Mouse (Mus musculus): ENCODE measurements around the gene Serpina3m. TPM values are rescaled to one million over a fixed set of nuclear protein-coding genes. Genes with fewer than 3 reads are reported as not detected.
"Not testable (repeated sequence)": the region's sequence is repeated elsewhere in the genome, so short reads cannot be mapped to it uniquely, and the experiment has no call there.

Gene Serpina3m
- polyA plus RNA-seq, 1 experiment from 2014 or later = not detected

- no peak for ATAC-seq (ENCODE audit: insufficient read depth)
- H3K27ac ChIP-seq (ENCODE audit: low read depth) = no peak overlapping the region
Measured at GRCm38 (mm10) chr12:104379856-104380255, 41.6 kb downstream of the Serpina3m start.

GRCm38 (mm10) chr12:104381071-104381604 is 42.9 kb downstream of the Serpina3m start:
- not testable (repeated sequence) for ATAC-seq (ENCODE audit: insufficient read depth); H3K36me3 ChIP-seq (ENCODE audit: insufficient read depth); H3K4me1 ChIP-seq (ENCODE audit: insufficient read depth); H3K4me2 ChIP-seq; H3K27ac ChIP-seq (ENCODE audit: low read depth); DNase-seq; H3K9ac ChIP-seq; H3K4me3 ChIP-seq (ENCODE audit: low read depth, low read length); H3K9me3 ChIP-seq (ENCODE audit: low read depth, low read length); H3K27me3 ChIP-seq (ENCODE audit: insufficient read depth, low read length)
- 87% methylated on average over 8 of the region's 8 CpGs for WGBS

More at GRCm38 (mm10) chr12:104379856-104380255, 41.6 kb downstream of the Serpina3m start:
- H3K36me3 ChIP-seq (ENCODE audit: insufficient read depth) = no peaks in the 10 kb centered on the region
- H3K4me3 ChIP-seq (ENCODE audit: low read depth, low read length) = no peak overlapping the region
- no peaks in the 10 kb centered on the region for H3K4me1 ChIP-seq (ENCODE audit: insufficient read depth)
- no peak overlapping the region for H3K9ac ChIP-seq
- H3K27me3 ChIP-seq (ENCODE audit: insufficient read depth, low read length) = no peaks in the 10 kb centered on the region
- H3K4me2 ChIP-seq = no peak overlapping the region
- TF ChIP-seq CTCF (IDR thresholded peaks at IDR 0.05; ENCODE audit: low read depth) = no peak
- DNase-seq = no peak
- no peaks in the 10 kb centered on the region for H3K9me3 ChIP-seq (ENCODE audit: low read depth, low read length)
- WGBS = 92% methylated on average over 11 of the region's 11 CpGs

GRCm38 (mm10) chr12:104385987-104386386 is 47.7 kb downstream of the Serpina3m start:
- not testable (repeated sequence) for H3K4me2 ChIP-seq; ATAC-seq (ENCODE audit: insufficient read depth); H3K4me3 ChIP-seq (ENCODE audit: low read depth, low read length); H3K36me3 ChIP-seq (ENCODE audit: insufficient read depth); H3K9ac ChIP-seq; H3K9me3 ChIP-seq (ENCODE audit: low read depth, low read length); DNase-seq; H3K4me1 ChIP-seq (ENCODE audit: insufficient read depth); H3K27ac ChIP-seq (ENCODE audit: low read depth); H3K27me3 ChIP-seq (ENCODE audit: insufficient read depth, low read length)

DNA sequence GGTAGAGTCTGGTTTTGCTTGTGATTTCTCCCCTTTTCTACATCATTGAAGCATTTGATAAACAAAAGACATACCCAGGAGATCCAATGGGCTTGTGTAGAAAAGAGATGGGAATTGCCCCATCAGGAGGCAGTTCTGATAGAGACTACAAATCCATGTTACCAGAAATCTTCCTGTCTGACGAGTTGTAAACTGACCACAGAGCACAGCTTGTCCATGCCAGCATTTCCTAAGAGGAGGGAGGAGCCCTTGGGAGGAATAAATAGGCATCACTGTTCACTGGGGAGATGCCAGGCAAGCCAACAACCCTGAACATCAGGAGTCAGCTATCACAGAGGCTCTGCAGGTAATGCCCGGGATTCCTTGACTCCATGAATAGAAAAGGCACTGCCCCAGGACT is 48.6 kb downstream of the Serpina3m start:
- H3K36me3 ChIP-seq (ENCODE audit: insufficient read depth); H3K4me2 ChIP-seq; H3K9ac ChIP-seq; H3K4me1 ChIP-seq (ENCODE audit: insufficient read depth); H3K27me3 ChIP-seq (ENCODE audit: insufficient read depth, low read length); H3K9me3 ChIP-seq (ENCODE audit: low read depth, low read length); DNase-seq; H3K27ac ChIP-seq (ENCODE audit: low read depth); ATAC-seq (ENCODE audit: insufficient read depth); H3K4me3 ChIP-seq (ENCODE audit: low read depth, low read length): not testable (repeated sequence)
- 48% methylated on average over 2 of the region's 2 CpGs for WGBS

GRCm38 (mm10) chr12:104388477-104388876 is 50.2 kb downstream of the Serpina3m start:
- TF ChIP-seq CTCF (IDR thresholded peaks at IDR 0.05; ENCODE audit: low read depth) = no peak
- H3K27ac ChIP-seq (ENCODE audit: low read depth) = no peak overlapping the region
- no peaks in the 10 kb centered on the region for H3K36me3 ChIP-seq (ENCODE audit: insufficient read depth)
- H3K9ac ChIP-seq = no peak overlapping the region
- no peaks in the 10 kb centered on the region for H3K9me3 ChIP-seq (ENCODE audit: low read depth, low read length)
- no peak for ATAC-seq (ENCODE audit: insufficient read depth)
- H3K4me1 ChIP-seq (ENCODE audit: insufficient read depth) = no peaks in the 10 kb centered on the region
- H3K4me3 ChIP-seq (ENCODE audit: low read depth, low read length) = no peak overlapping the region
- no peak overlapping the region for H3K4me2 ChIP-seq
- no peak for DNase-seq
- no peaks in the 10 kb centered on the region for H3K27me3 ChIP-seq (ENCODE audit: insufficient read depth, low read length)

DNA sequence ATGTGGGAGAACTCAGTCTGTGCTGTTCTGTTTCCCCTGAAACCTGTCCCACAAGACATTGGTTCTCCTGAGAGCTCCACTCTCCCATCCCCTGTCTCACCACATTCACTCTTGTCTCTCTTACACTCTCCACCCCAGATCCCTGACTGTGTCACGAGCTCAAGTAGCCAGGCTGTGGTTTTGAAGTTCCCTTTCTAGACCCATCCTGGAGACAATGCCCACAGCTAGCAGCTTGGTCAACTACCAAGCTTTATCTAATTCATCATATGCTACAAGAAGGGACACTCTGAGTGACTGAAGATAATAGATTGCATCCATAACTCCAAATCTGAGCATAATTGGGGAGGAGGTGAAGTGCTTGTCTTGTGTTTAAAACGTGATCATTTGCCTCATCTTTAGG is 52.8 kb downstream of the Serpina3m start:
- not testable (repeated sequence) for H3K27me3 ChIP-seq (ENCODE audit: insufficient read depth, low read length); H3K4me1 ChIP-seq (ENCODE audit: insufficient read depth); H3K4me3 ChIP-seq (ENCODE audit: low read depth, low read length); H3K9ac ChIP-seq; DNase-seq; H3K9me3 ChIP-seq (ENCODE audit: low read depth, low read length); H3K36me3 ChIP-seq (ENCODE audit: insufficient read depth); H3K4me2 ChIP-seq; H3K27ac ChIP-seq (ENCODE audit: low read depth); ATAC-seq (ENCODE audit: insufficient read depth)
- 51% methylated on average over 2 of the region's 2 CpGs for WGBS

GRCm38 (mm10) chr12:104403968-104404367 is 65.7 kb downstream of the Serpina3m start:
- no peak overlapping the region for H3K4me2 ChIP-seq
- no peak overlapping the region for H3K9ac ChIP-seq
- H3K36me3 ChIP-seq (ENCODE audit: insufficient read depth) = no peaks in the 10 kb centered on the region
- no peaks in the 10 kb centered on the region for H3K9me3 ChIP-seq (ENCODE audit: low read depth, low read length)
- ATAC-seq (ENCODE audit: insufficient read depth) = no peak
- no peaks in the 10 kb centered on the region for H3K4me1 ChIP-seq (ENCODE audit: insufficient read depth)
- WGBS = 61% methylated on average over 5 of the region's 5 CpGs
- no peak overlapping the region for H3K27ac ChIP-seq (ENCODE audit: low read depth)
- no peak overlapping the region for H3K4me3 ChIP-seq (ENCODE audit: low read depth, low read length)
- no peaks in the 10 kb centered on the region for H3K27me3 ChIP-seq (ENCODE audit: insufficient read depth, low read length)
- no peak for DNase-seq
- TF ChIP-seq CTCF (IDR thresholded peaks at IDR 0.05; ENCODE audit: low read depth) = no peak

GRCm38 (mm10) chr12:104406454-104406885 is 68.2 kb downstream of the Serpina3m start, which contains the start of gene Serpina3n:
Gene Serpina3n (plus strand): TSS chr12:104406729.
- Histone ChIP-seq H3K4me3 (ENCODE audit: low read depth, low read length) (no peak within 1 kb of the TSS), H3K27ac (ENCODE audit: low read depth) (no peak within 1 kb of the TSS), H3K4me2 (no peak within 1 kb of the TSS), H3K27me3 (ENCODE audit: insufficient read depth, low read length) (no peaks in the 10 kb centered on the region), H3K9ac (no peak within 1 kb of the TSS), H3K4me1 (ENCODE audit: insufficient read depth) (no peaks in the 10 kb centered on the region), H3K9me3 (ENCODE audit: low read depth, low read length) (no peaks in the 10 kb centered on the region), H3K36me3 (ENCODE audit: insufficient read depth) (no peaks in the 10 kb centered on the region)
- TF ChIP-seq CTCF (IDR thresholded peaks at IDR 0.05; ENCODE audit: low read depth) = no peak
- ATAC-seq (ENCODE audit: insufficient read depth) (no peak), DNase-seq (no peak)
- 44% methylated on average over 4 of the region's 4 CpGs for WGBS

Data from lung, embryonic 14.5 days (tissue).